Mouse (Mus musculus) testis, adult 2 months (tissue): ENCODE results near the gene Hoxa4.

Experiments used
- CTCF ChIP-seq: fragments of 200-500 bp; IDR thresholded peaks from 2 replicates; pipeline ENCODE4 v1.5.1; 2012; ENCODE audit warnings: low read depth, mild to moderate bottlenecking, inconsistent platforms, low read length, moderate library complexity; ENCODE audit not compliant: control insufficient read depth, insufficient read depth, insufficient replicate concordance
- POLR2A ChIP-seq: fragments of 200-500 bp; IDR thresholded peaks from 2 replicates; pipeline ENCODE4 v1.6.1; 2012; ENCODE audit warnings: low read depth, mild to moderate bottlenecking, inconsistent platforms, low read length, moderate library complexity; ENCODE audit not compliant: control insufficient read depth

GRCm38 (mm10) chr6:52239625-52240388 is 48.3 kb upstream of the Hoxa4 start:
- TF ChIP-seq CTCF (no peak), POLR2A (no peak)
